ENCODE assay signal across 9 mouse cellular contexts in genomic region chr8:120505082-120505511, GRCm38 (mm10).
A peak's percentile ranks its signal among the peaks of the same experiment; 100 is the strongest.
DNase-seq lines count a peak whose midpoint lies in the region; ATAC-seq and TF ChIP-seq lines count a peak whose summit lies in the region.
"Had no signal": no experiment of that assay in that cellular context is flagged by ENCODE, and none has a peak within 500 bp of the region (broad histone marks: within the 10 kb centered on the region; RNA-seq: fewer than 3 reads in every experiment).

No protein-coding gene starts in this region.

- H3K9ac ChIP-seq in heart, embryonic 11.5 days (ENCODE audit: low read depth, low read length), result peak overlapping the region; percentile 69
- peak overlapping the region; percentile 77 for H3K9ac ChIP-seq in heart, embryonic 13.5 days
- peak overlapping the region; percentile 54 for H3K9ac ChIP-seq in liver, postnatal 0 days (replicated peaks)

- peak overlapping the region; percentile 87 for H3K27ac ChIP-seq in heart, embryonic 11.5 days (ENCODE audit: low read depth, low read length)
- H3K27ac ChIP-seq in heart, embryonic 13.5 days (replicated peaks), result peak overlapping the region; percentile 93
- 0 out of 2 replicates have a peak overlapping the region, but pooled peaks have one; percentile 5 for H3K27ac ChIP-seq in liver, postnatal 0 days (ENCODE audit: low read depth)

- TF ChIP-seq EP300 in liver, postnatal 0 days (IDR thresholded peaks at IDR 0.05; ENCODE audit: low read depth), result no peak

- no peak for DNase-seq in heart, postnatal 14 days
- DNase-seq in cerebellum, adult 11-12 months, result peak; percentile 90
- no peak for DNase-seq in liver, postnatal 0 days
- DNase-seq in thymus, postnatal 36 days, result peak; percentile 55 to 64
- no peak for DNase-seq in urinary bladder, postnatal 10 days (ENCODE audit: low spot score)
- no peak for DNase-seq in adrenal gland, adult 2 months

- ATAC-seq in heart, embryonic 11.5 days (replicated peaks; ENCODE audit: insufficient number of reproducible peaks, low FRiP score, low TSS enrichment), result no peak
- no peak for ATAC-seq in heart, embryonic 13.5 days (ENCODE audit: extremely low read depth, insufficient number of reproducible peaks, low FRiP score, low TSS enrichment)
- no peak for ATAC-seq in liver, postnatal 0 days

- no peaks in the 10 kb centered on the region for H3K27me3 ChIP-seq in heart, embryonic 11.5 days (ENCODE audit: control insufficient read depth, insufficient read depth, low read length)
- no peaks in the 10 kb centered on the region for H3K27me3 ChIP-seq in heart, embryonic 13.5 days (replicated peaks)
- H3K27me3 ChIP-seq in liver, postnatal 0 days (ENCODE audit: insufficient read depth, low read length), result no peaks in the 10 kb centered on the region
- H3K27me3 ChIP-seq: CH12.LX had no signal

- peak overlapping the region; percentile 26 for H3K4me3 ChIP-seq in heart, embryonic 11.5 days (ENCODE audit: low read depth, low read length)
- H3K4me3 ChIP-seq in heart, embryonic 13.5 days, result peak overlapping the region; percentile 29
- H3K4me3 ChIP-seq in liver, postnatal 0 days (ENCODE audit: low read depth, low read length), result no peak overlapping the region

- peaks cover 81% of the 10 kb centered on the region for H3K4me1 ChIP-seq in heart, embryonic 11.5 days (ENCODE audit: control insufficient read depth, insufficient read depth, low read length)
- H3K4me1 ChIP-seq in heart, embryonic 13.5 days, result peaks cover 95% of the 10 kb centered on the region
- peaks cover 72% of the 10 kb centered on the region for H3K4me1 ChIP-seq in liver, postnatal 0 days (ENCODE audit: insufficient read depth)

- no peak for TF ChIP-seq CTCF in liver, postnatal 0 days (IDR thresholded peaks at IDR 0.05; ENCODE audit: low read depth)

- no peaks in the 10 kb centered on the region for H3K36me3 ChIP-seq in heart, embryonic 11.5 days (ENCODE audit: control insufficient read depth, insufficient read depth, low read length)
- H3K36me3 ChIP-seq in heart, embryonic 13.5 days, result no peaks in the 10 kb centered on the region
- no peaks in the 10 kb centered on the region for H3K36me3 ChIP-seq in liver, postnatal 0 days (replicated peaks; ENCODE audit: insufficient read depth, low read length)

- 4% methylated on average over 19 of the region's 19 CpGs for WGBS in heart, embryonic 11.5 days (ENCODE audit: insufficient replicate concordance)
- 5% methylated on average over 19 of the region's 19 CpGs for WGBS in heart, embryonic 13.5 days
- WGBS in liver, postnatal 0 days (ENCODE audit: insufficient replicate concordance), result 12% methylated on average over 19 of the region's 19 CpGs

- no peaks in the 10 kb centered on the region for H3K9me3 ChIP-seq in heart, embryonic 11.5 days (replicated peaks; ENCODE audit: control insufficient read depth, low read length)
- H3K9me3 ChIP-seq in heart, embryonic 13.5 days, result no peaks in the 10 kb centered on the region
- no peaks in the 10 kb centered on the region for H3K9me3 ChIP-seq in liver, postnatal 0 days (ENCODE audit: low read length)

- intact Hi-C loops in heart, postnatal 14 days (cut with DNase I), result no loop called here

- H3K4me2 ChIP-seq in heart, embryonic 11.5 days, result peak overlapping the region; percentile 65
- H3K4me2 ChIP-seq in heart, embryonic 13.5 days, result peak overlapping the region; percentile 67
- peak overlapping the region; percentile 58 for H3K4me2 ChIP-seq in liver, postnatal 0 days (ENCODE audit: low read depth, low read length)

Comparison
In these comparisons a context has a peak if more than half of its experiments do, and no peak if none do; other contexts are left out.
1. H3K27ac ChIP-seq: peak in every context shown above with its lines; median percentile 93 in heart, embryonic 13.5 days; 87 in heart, embryonic 11.5 days; 5 in liver, postnatal 0 days.
2. DNase-seq: peak in cerebellum, adult 11-12 months (single experiment) and thymus, postnatal 36 days (2 of 2); none in heart, postnatal 14 days (0 of 2), liver, postnatal 0 days (single experiment), urinary bladder, postnatal 10 days (single experiment) and adrenal gland, adult 2 months (single experiment).
3. Peak in every context shown above with its lines, with median percentiles within 50 percentile points of each other: H3K4me2 ChIP-seq and H3K9ac ChIP-seq.